Mouse (Mus musculus) brown adipose tissue, adult 24 weeks (tissue): ENCODE data around the gene Stk11. TPM values are rescaled to one million over a fixed set of nuclear protein-coding genes. Genes with fewer than 3 reads are reported as not detected.

Experiments
- H3K27ac ChIP-seq: fragments of 200-500 bp; replicated peaks from 2 replicates; pipeline ENCODE4 v1.5.1; 2012; ENCODE audit warnings: low read depth, mild to moderate bottlenecking, low read length
- H3K4me1 ChIP-seq: fragments of 200-500 bp; 2 replicates; pipeline ENCODE4 v1.6.1; 2012; ENCODE audit warnings: low read length, mixed read lengths; ENCODE audit not compliant: control insufficient read depth, insufficient read depth, insufficient read length
- H3K4me3 ChIP-seq: fragments of 200-500 bp; 2 replicates; pipeline ENCODE4 v1.5.1; 2012; ENCODE audit warnings: low read depth, mild to moderate bottlenecking, low read length, moderate library complexity; ENCODE audit not compliant: insufficient read depth
- polyA plus RNA-seq: library from polyadenylated mRNA; stranded (reverse); fragments of >200 nt; gene quantifications from 2 replicates; pipeline ENCODE4 v1.2.4, GENCODE M21; 2012; ENCODE audit not compliant: missing spikeins, insufficient read depth, insufficient read length

Gene Stk11
- polyA plus RNA-seq, 1 experiment: 121 TPM

- H3K27ac ChIP-seq: peak overlapping the region; percentile 80
- peak overlapping the region; percentile 86 for H3K4me3 ChIP-seq
- peaks cover 20% of the 10 kb centered on the region for H3K4me1 ChIP-seq
These were observed 34.9 kb downstream of the Stk11 start for GRCm38 (mm10) chr10:80150226-80151210.

GRCm38 (mm10) chr10:80151211-80152034, 35.8 kb downstream of the Stk11 start:
- Histone ChIP-seq H3K4me3 (peak overlapping the region; percentile 86), H3K27ac (peak overlapping the region; percentile 80), H3K4me1 (peaks cover 18% of the 10 kb centered on the region)

GRCm38 (mm10) chr10:80152071-80152872, 36.7 kb downstream of the Stk11 start:
- Histone ChIP-seq H3K27ac (peak overlapping the region; percentile 80), H3K4me3 (peak overlapping the region; percentile 86), H3K4me1 (peaks cover 18% of the 10 kb centered on the region)

GRCm38 (mm10) chr10:80152873-80153260, 37.3 kb downstream of the Stk11 start:
- Histone ChIP-seq H3K4me3 (no peak overlapping the region; the same call in 1 of the 2 replicates), H3K27ac (peak overlapping the region; percentile 80), H3K4me1 (peaks cover 19% of the 10 kb centered on the region)

GRCm38 (mm10) chr10:80153713-80154112, 38.1 kb downstream of the Stk11 start:
- H3K4me3 ChIP-seq: no peak overlapping the region
- H3K4me1 ChIP-seq: peaks cover 20% of the 10 kb centered on the region
- no peak overlapping the region for H3K27ac ChIP-seq

GRCm38 (mm10) chr10:80154384-80154783, 38.8 kb downstream of the Stk11 start:
- H3K4me1 ChIP-seq: peaks cover 24% of the 10 kb centered on the region
- no peak overlapping the region for H3K27ac ChIP-seq
- no peak overlapping the region for H3K4me3 ChIP-seq

GRCm38 (mm10) chr10:80155277-80155676, 39.7 kb downstream of the Stk11 start:
- Histone ChIP-seq H3K4me3 (no peak overlapping the region), H3K27ac (0 out of 2 replicates have a peak overlapping the region, but pooled peaks have one; percentile 4), H3K4me1 (peaks cover 24% of the 10 kb centered on the region)

- Histone ChIP-seq H3K4me1 (peaks cover 30% of the 10 kb centered on the region), H3K27ac (peak overlapping the region; percentile 65), H3K4me3 (peak overlapping the region; percentile 16; the same call in 1 of the 2 replicates)
These were observed 40.6 kb downstream of the Stk11 start for GRCm38 (mm10) chr10:80156002-80156751.

GRCm38 (mm10) chr10:80156752-80157053, 41.1 kb downstream of the Stk11 start:
- H3K27ac ChIP-seq: peak overlapping the region; percentile 65
- peak overlapping the region; percentile 16; the same call in 1 of the 2 replicates for H3K4me3 ChIP-seq
- peaks cover 33% of the 10 kb centered on the region for H3K4me1 ChIP-seq

GRCm38 (mm10) chr10:80157141-80157929, 41.7 kb downstream of the Stk11 start:
- Histone ChIP-seq H3K4me1 (peaks cover 36% of the 10 kb centered on the region), H3K27ac (peak overlapping the region; percentile 97), H3K4me3 (no peak overlapping the region)

GRCm38 (mm10) chr10:80158307-80158986, 42.8 kb downstream of the Stk11 start:
- Histone ChIP-seq H3K4me1 (peaks cover 29% of the 10 kb centered on the region), H3K4me3 (peak overlapping the region; percentile 26), H3K27ac (peak overlapping the region; percentile 97)

- Histone ChIP-seq H3K4me1 (peaks cover 32% of the 10 kb centered on the region), H3K4me3 (peak overlapping the region; percentile 42), H3K27ac (peak overlapping the region; percentile 97)
These were observed 43.5 kb downstream of the Stk11 start for GRCm38 (mm10) chr10:80159021-80159560.
